Mouse (Mus musculus) c-Kit-negative CD71-positive TER-119-positive erythroid progenitor cells, embryonic 14.5 days (primary cell): Measurements from ENCODE around the gene Rccd1.
"Not testable (repeated sequence)": the region's sequence is repeated elsewhere in the genome, so short reads cannot be mapped to it uniquely, and the experiment has no call there.

Source experiments
- DNase-seq: peaks from one replicate; pipeline ENCODE4 v3.0.0-alpha.2; 2013; ENCODE audit warnings: low read depth, low spot score

The Rccd1 gene

DNA sequence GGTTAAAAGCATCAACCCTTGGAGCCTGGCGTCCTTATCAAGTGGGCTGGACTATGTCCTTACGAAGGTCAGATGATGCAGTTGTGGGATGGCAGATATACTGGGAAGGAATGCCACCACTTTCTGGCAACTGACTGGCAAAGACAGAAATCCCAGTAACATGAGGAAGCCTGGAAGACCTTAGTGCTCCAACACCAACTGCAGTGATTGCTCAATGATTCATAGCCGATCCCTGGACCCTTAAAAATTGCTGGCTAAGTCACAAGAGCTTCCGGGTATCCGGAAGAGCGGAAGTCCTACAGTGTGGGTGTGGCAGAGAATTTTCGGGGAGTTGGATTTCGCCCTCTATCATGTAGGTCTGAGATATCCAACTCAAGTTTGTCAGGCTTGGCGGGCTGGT, 21.9 kb upstream of the Rccd1 start:
- no peak for DNase-seq

DNA sequence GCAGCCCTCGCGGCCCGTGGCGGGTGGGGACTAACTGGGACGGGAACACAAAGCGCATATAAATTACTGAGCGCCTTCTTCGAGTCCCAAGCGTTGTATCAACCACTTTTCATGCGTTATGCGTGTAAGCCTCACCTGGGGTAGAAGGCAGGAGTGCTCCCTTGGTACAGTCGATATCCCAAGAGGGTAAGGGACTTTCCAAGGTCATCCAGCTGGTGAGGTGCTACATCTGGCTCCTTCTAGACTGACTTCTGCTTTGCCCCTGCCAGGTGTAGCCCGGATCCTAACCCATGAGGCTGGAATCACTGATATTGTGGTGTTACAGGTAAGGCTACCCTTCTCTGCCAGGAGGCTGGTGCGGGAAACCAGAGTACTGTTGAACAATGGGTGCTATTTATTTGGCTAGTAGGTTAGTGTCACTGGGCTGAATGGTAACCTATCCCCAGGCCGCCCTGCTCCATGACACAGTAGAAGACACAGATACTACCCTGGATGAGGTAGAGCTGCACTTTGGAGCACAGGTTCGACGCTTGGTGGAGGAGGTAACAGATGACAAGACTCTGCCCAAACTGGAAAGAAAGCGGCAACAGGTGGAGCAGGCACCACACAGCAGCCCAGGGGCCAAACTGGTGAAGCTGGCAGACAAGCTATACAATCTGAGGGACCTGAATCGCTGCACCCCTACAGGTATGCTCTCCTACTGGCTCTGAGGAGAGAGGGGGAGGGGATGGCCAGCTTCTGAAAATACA, 19.2 kb upstream of the Rccd1 start:
- no peak for DNase-seq

DNA sequence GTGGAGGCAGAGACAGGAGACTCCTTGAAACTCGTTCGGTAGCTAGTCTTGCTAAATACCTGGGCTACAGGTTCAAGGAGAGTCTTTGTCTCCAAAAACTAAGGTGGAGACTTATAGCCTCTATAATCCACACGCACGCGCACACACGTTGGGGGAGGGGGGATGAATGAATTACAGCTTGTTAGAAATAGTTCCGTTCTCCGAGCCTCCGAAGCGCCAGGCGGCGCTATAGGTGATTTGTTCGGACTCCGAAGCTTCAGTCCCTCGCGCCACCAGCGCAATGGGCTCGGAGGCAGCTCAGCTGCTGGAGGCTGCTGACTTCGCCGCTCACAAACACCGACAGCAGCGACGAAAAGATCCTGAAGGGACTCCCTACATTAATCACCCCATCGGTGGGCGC, 18.6 kb upstream of the Rccd1 start, which contains the start of gene Hddc3:
TSS of gene Hddc3 (plus strand) at position 247 of the 400 bp plus-strand sequence.
- DNase-seq, result peak; percentile 78

DNA sequence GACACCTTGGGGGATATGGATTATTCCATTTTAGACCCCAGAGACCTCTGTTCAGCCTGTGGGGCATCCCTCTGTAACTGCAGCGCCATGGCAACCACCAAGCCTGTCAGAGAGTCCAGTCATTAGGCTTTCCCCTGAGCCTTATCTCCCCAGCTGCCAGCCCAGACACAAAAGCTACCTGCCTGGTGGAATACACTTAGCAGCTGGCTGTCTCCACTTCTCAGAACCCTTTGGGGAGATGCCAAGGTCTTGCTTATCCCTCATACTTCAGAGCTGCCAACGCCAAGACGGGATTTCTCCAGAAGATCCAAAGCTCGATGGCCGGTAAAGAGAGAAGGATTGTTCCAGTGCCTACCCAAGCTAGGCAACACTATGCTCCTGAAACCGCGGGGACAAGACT, 17.5 kb upstream of the Rccd1 start:
- no peak for DNase-seq

DNA sequence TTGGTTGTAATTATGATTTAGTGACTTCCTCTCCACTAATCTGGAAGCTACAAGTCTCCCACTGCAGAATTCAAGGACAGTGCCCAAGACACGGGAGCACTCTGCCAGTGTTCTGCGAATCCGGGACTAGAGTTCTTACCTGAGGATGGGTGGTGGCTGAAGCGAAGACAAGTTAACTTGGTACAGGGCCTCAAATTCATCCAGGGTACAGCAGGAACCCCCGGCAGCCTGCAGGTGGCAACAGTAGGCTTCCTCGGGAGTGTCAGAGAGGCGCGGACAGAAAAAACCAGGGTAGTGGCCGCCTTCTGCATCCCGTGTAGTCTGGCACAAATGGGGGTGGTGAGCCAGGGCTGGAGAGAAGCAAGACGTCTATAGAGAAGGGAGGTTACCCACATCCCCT, 16.5 kb upstream of the Rccd1 start, which contains the start of gene Unc45a:
TSS of gene Unc45a (minus strand) at position 213 of the 400 bp plus-strand sequence.
- peak; percentile 60 for DNase-seq

DNA sequence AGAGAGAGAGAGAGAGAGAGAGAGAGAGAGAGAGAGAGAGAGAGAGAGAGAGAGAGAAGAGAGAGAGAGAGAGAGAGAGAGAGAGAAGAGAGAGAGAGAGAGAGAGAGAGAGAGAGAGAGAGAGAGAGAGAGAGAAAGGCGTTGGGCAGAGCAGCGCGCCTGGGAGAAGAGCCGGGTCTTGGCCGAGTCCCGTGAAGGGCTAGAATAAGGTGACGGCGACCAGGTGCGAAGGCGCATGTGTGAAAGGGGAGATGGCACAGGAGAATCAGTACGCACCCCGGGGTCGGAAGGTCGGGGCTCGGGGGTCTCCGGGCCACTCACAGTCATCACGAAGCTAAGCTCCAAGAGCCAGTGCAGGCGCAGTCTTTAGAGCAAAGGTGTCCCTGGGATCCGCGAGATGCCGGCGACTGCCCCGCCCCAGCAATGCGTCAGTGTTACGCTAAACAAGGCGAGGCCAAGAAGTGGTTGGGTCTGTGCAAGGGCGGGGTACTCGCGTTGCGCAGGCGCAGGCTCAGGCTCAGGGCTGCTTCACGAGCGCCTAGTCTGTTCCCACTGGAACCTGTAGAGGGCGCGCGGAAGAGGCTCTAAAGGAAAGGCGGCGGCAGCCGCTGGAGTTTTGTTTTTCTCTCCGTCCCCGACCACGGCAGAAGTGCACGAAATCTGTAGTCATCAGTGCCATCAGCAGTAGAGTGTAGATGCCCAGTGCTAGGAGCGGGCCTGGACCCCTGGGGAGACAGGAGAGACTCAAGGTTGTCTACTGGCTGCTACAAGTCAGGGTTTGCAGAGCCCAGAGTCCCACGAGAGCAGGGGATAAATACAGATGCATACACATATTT, 15.8 kb upstream of the Rccd1 start:
- DNase-seq, result peak; percentile 98

DNA sequence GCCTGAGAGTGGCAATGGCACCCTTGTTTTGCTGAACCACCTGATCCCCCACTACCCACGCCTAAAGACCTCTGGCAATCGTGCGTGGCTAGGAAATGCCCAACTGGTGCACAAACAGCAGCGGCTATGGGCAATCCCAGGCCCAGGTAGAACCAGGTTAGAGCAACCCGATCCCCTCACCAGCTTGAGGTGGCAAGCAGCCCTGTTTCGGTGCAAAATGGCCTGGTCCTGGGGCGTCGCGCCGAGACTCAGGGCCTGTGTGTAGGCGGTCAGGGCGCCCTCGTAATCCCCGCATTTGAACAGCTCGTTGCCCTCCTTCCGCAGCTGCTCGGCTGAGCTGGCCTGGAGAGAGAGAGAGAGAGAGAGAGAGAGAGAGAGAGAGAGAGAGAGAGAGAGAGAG, 15.1 kb upstream of the Rccd1 start:
- DNase-seq, result no peak

DNA sequence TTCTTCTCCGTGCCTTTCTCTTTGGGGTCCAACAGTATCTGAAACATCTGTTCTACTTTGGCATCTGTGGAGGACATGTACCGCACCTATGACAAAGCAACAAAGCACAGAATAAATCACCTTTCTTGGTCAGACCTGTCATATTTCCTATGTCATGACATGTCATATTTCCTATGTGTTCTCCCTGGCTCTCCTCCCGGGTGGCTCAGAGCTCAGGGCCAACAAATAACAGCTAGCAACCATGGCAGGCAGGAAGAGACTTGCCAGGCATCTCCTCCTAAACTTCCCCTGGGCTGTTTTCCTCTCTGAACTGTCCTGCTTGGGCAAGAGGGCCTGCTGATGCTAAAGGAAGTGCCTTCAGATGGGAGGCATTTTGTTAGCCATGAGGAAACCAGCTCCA, 12.7 kb upstream of the Rccd1 start:
- DNase-seq, result no peak

DNA sequence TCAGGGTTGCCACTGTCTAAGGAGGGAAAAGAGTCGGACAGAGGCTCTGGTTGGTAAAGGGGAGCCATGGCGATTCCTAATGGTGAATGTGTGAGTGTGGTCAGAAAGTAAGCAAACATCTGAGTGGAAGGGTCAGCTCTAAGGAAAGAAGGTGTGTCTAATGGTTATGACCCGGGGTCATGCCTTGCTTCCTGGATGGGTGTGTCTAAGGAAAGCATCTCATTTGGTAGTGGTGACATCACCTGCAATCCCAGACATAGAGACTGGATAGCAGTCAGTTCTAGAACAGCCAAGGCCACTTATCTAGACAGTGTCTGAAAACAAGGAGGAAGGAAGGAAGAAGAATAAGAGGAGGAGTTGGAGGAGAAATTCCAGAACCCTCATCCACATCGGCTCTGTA, 10.6 kb upstream of the Rccd1 start:
- DNase-seq, result no peak

DNA sequence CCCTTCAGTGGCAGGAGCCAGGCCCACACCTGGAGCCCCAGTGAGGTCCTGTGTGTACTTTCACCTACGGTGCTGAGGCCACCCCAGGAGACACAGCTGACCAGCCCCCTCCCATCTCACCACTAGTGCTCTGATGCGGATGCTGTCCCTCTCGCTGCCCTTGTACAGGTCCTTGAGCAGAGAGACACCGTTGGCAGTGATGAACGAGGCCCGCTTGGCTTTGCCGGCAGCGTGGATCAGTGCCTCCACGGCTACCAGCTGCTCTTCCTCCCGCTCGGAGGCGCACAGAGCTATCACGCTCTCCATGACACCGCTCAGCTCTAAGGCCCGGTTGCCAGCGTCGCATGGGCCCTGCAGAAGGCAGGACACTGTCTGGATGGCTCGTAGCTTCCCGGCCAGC, 7.2 kb upstream of the Rccd1 start:
- DNase-seq, result no peak

DNA sequence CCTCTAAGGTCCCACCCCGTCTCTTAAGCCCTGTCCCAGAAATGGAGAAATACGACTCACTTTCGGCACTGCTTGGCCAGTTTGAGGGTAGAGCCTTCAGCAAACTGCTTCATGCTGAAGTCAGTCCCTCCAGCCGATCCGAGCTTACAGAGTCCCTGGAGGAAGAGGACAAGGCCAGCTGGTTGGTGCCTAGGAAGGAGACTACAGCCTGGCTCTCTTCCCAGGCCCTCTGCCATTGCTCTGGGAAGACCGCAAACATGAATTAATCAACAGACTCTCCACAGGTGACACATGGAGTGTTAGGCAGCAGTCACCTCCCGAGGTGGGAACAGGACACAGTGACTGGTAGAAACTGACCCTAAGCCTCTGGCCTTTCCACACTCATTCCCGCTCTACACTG, 6.0 kb upstream of the Rccd1 start:
- DNase-seq, result no peak

DNA sequence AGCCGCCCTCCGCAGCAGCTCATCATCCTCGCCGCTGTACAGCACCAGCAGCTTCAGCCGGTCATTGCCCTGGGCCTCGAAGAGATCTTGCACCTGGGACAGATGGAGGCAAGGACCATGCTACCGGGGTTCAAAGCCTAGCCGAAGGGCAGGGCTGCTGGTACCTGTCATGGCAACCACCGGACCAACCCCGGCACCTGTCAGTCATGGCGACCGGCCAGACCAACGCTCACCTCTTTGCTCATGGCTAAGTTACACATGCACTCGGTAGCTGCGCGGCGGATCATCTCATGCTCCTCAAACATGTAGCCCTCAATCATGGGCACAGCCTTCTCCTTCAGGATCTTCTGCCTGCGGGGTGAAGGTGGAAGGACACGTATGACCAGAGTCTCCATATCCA, 1.8 kb upstream of the Rccd1 start:
- DNase-seq, result no peak

DNA sequence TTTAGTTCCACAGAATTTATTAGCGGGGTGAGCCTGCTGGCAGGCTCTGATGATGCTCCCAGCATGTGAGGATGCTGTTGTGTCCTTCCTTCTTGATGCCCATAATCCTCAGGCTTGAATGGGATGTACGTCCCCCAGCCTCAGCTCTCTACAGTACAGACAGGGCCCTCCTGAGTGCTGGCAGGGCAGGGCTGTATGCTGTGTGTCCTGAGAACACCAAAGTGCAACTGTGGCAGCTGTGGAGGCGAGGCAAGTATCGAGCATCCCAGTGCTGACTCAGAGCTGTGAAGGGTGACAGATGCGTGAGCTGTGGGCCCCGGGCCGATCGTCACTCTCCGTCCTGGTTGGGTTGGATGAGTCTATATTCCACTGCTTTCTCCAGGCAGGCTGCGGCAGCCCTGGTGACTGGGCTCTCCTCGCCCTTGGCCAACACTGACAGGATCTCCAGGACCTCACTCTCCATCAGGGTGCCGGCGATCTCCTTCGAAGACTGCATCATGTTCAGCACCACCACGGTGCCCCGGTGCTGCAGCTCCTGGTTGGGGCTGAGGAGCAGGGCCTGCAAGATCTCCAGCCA, 1.1 kb upstream of the Rccd1 start:
- no peak for DNase-seq

DNA sequence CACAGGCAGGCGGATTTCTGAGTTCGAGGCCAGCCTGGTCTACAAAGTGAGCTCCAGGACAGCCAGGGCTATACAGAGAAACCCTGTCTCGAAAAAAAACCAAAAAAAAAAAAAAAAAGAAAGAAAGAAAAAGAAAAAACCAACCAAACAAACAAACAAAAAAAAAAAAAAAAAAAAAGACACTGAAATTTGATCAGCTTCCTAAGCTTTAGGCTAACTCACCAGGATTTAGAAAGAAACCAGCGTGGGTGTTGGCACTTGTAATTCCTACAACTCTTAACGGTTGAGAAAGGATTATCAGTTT, 514 bp upstream of the Rccd1 start:
- not testable (repeated sequence) for DNase-seq

DNA sequence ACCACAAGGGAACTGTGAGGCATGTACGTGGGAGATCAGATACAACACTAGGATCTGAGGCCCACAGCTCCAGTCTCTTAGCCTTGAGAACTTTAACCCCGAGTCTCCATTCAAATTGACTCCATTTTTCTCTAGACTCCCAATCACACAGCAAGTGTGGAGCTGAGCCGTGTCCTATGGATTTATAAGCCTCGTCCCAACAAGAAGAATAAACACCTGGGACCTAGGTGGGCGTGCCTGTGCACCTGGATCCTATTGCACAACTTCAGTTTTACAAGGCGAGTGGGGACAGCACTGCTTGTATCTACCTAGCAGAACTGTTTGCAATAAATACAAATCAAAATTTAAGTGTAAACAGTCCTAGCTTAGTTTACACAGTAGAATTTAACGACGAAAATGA, 918 bp downstream of the Rccd1 start:
- no peak for DNase-seq

DNA sequence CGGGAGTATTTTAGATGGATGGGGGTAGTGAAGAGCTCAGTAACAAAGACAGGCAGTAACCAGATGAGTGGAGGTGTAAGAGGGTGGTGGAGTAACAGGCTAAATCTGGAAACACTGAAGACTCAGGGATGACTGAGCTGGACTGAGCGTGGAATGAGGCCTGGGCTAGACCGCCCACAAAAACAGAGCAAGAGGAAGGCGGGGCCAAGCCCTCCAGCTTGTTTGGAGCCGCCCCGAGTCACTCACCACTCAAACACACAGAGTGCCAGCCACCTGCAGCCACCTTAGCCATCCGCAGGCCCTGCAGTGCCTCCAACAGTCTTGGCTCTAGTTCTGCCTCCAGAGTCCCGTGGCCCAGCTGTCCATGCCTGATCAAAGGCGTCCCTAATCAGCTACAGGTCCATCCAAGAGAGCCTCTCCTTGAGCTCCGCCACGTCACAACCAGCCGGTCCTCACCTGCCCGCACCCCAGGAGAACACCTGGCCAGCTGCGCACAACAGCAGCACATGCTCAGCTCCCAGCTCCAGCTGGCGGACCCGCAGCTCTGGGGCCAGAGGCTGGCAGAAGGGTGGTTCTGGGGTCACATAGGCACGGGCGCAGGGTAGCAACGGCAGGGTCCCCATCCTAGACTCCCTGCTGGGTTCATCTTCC, 4.3 kb downstream of the Rccd1 start:
- DNase-seq, result no peak

DNA sequence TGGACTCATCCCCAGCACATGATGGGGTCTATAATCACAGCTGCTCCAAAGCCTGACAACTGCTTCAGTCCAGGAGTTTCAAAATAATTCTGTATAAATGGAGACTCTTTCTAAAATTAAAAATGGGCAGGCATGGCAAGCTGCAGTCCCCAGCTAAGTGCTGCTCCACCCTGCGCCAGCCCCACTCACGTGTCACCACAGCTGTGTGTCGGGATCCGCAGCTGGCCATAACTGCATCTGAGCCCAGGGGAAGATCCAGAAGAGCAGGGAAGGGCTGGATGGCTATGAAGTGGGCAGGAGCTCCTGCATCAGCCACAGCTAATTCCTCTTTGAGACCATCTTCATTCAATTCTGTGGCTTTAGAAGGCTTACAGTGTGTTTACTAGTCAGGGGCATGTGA, 5.6 kb downstream of the Rccd1 start:
- DNase-seq, result no peak

DNA sequence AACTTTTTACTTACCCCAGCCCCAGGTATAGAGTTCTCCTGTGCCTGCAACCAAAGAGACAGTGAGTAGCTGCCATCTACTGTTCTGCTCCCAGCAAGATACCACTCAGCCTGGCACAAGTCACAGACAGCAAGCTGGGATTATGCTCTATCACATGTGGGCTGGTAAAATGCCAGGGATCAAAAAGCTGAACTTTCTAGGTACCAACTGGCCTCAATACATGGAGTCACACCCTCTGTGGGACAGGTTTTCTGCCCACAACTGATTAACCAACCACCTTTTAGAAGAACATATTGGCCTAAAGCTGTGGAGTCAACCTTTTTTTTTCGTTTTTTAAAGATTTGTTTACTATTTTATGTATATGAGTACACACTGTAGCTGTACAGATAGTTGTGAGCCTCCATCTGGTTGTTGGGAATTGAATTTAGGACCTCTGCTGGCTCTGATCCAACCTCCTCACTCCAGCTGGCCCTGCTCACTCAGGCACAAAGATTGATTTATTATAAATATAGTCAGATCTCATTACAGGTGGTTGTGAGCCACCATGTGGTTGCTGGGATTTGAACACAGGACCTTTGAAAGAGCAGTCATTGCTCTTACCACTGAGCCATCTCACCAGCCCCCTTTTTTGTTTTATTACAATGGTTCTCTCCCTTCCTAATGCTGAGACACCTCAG, 6.7 kb downstream of the Rccd1 start:
- no peak for DNase-seq

DNA sequence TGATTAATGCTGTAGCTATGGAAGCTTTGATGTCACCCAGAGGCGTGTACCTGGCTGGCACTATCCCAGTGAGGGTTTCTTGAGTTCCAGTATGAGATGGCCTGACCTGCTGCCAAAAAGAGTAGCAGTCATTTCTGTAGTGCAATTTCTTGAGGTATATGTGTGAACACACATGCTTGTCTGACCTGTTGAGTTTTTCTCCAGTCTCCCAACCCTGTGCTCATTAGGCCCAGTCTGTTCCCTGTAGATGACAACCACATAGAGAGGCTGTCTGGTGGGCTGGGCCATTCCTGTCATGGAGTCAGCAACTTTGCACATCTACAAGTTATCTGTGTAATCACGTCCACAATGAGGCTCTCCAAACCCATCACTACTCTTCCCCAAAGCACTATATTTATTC, 8.5 kb downstream of the Rccd1 start:
- DNase-seq, result no peak

DNA sequence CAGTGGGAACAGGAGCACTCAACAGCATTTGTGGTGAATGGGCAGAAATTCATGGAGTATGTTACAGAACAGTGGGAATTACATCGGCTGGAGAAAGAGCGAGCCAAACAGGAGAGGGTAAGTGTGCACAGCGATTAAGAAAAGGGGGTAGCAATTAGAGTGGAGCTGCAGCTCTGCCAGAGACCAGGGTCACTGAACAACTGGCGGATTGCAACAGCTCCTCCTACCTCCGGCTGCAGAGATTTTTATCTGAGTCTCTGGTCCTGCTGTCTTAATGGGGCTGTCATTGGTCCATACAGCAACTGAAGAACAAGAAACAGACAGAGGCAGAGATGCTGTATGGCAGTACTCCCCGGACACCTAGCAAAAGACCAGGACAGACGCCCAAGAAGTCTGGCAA, 13.5 kb downstream of the Rccd1 start:
- no peak for DNase-seq

DNA sequence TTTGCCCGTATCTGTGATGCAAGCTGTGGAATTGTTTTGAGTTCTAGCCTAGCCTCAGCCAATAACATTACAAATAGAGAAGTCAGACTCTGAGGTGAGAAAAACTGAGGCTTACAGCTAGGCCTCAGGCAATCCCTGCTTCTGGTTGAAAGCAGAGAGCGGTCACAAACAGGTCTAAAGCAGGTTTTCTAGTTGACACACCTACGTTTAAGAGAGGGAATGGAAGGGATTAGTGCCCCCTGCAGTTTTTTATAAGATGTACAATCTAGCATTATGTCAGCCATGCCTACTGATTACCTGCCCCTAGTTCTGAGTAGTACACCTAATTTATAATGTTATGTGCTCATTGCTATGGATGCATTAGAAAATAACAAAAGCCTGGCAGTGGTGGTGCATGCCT, 16.5 kb downstream of the Rccd1 start:
- no peak for DNase-seq

DNA sequence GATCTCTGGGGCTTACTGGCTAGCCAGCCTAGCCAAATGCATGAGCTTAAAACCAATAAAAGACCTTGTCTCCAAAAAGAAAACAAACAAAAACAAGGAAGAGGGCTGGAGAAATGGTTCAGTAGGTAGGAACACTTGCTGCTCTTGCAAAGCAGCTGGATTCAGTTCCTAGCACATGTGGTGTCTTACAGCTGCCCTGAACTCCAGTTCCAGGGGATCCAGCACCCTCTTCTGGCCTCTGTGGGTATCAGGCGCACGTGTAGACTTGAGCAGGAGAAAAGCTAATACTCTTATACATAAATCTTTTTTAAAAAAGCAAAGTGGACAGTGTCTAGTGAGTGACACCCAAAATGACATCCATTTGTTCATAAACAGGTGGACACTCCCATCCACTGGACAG, 22.7 kb downstream of the Rccd1 start:
- no peak for DNase-seq
